Mouse (Mus musculus): ENCODE data around the gene D430042O09Rik.

DNA sequence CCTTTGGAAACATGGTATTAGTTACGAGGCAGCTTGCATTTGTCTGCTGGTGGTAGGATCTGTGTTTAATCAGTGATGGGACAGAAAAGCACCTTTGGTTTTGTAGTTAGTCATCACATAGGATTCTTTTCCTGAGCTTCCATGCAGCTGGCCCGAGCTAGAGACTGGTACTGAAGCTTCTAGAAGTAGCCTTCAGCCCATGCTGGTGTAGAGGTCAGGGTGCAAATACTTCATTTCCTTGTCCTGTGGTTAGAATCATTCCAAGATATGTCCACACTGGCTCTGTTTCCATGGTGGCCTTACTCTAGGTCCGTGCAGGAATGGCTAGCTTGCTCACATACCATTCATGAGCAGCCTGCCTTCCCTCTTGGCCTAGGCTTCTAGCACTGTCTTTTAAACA is 119.2 kb downstream of the D430042O09Rik start:
- no peak for TF ChIP-seq FLI1 (IDR thresholded peaks at IDR 0.05; ENCODE audit: low read length)
- TF ChIP-seq GATA1 (IDR thresholded peaks at IDR 0.05; ENCODE audit: borderline replicate concordance, low read length): no peak
